Mouse (Mus musculus) limb, embryonic 11.5 days (tissue): Measurements from ENCODE around the gene Phc3. TPM values are rescaled to one million over a fixed set of nuclear protein-coding genes. Genes with fewer than 3 reads are reported as not detected.

Source experiments
- ATAC-seq: fragments of 200-750 bp; cut with Nextera tagmentation; 2 replicates; pipeline ENCODE4 v1.8.0; 2017; ENCODE audit warnings: low read depth; ENCODE audit not compliant: insufficient number of reproducible peaks, low FRiP score, low TSS enrichment
- DNase-seq: peaks from one replicate; pipeline ENCODE4 v3.0.0-alpha.2; 2015; ENCODE audit warnings: low spot score
- H3K27ac ChIP-seq: fragments of 300-500 bp; sonication (generic); replicated peaks from 2 replicates; pipeline ENCODE4 v1.5.1; 2014; ENCODE audit warnings: low read depth, mild to moderate bottlenecking, low read length
- H3K27me3 ChIP-seq: fragments of 300-500 bp; sonication (generic); 2 replicates; pipeline ENCODE4 v1.6.1; 2014; ENCODE audit warnings: mild to moderate bottlenecking, low read length, mixed read lengths; ENCODE audit not compliant: control insufficient read depth, insufficient read depth
- H3K36me3 ChIP-seq: fragments of 300-500 bp; sonication (generic); 2 replicates; pipeline ENCODE4 v1.6.1; 2014; ENCODE audit warnings: mild to moderate bottlenecking, low read length, moderate library complexity, mixed read lengths; ENCODE audit not compliant: control insufficient read depth, insufficient read depth
- H3K4me1 ChIP-seq: fragments of 300-500 bp; sonication (generic); 2 replicates; pipeline ENCODE4 v1.6.1; 2014; ENCODE audit warnings: low read length, mixed read lengths; ENCODE audit not compliant: control insufficient read depth, insufficient read depth
- H3K4me2 ChIP-seq: fragments of 300-500 bp; sonication (generic); 2 replicates; pipeline ENCODE4 v1.6.1; 2014; ENCODE audit warnings: low read depth, mild to moderate bottlenecking, moderate library complexity; ENCODE audit not compliant: severe bottlenecking
- H3K4me3 ChIP-seq: fragments of 300-500 bp; sonication (generic); 2 replicates; pipeline ENCODE4 v1.5.1; 2014; ENCODE audit warnings: low read depth, low read length
- H3K9ac ChIP-seq: fragments of 300-500 bp; sonication (generic); 2 replicates; pipeline ENCODE4 v1.6.1; 2014; ENCODE audit warnings: mild to moderate bottlenecking, low read length
- H3K9me3 ChIP-seq: fragments of 300-500 bp; sonication (generic); 2 replicates; pipeline ENCODE4 v1.6.1; 2016; ENCODE audit warnings: low read length; ENCODE audit not compliant: control insufficient read depth
- WGBS: fragments of 180-500 bp; shearing (Covaris S2); extraction: QIAGEN DNeasy Blood & Tissue Kit; methylation state at CpG from one replicate; pipeline ENCODE4 v1.1.7; 2014; 5-methylcytosine and 5-hydroxymethylcytosine counted together
- polyA plus RNA-seq: library from polyadenylated mRNA; unstranded; fragments of >200 nt; fragmentation: Nextera tagmentation; extraction: Ambion mirVana; gene quantifications from 2 replicates; pipeline ENCODE4 v1.2.1, GENCODE M21; 2014

The Phc3 gene
- polyA plus RNA-seq, 1 experiment from 2014 or later, result 4.6 TPM

GRCm38 (mm10) chr3:30929828-30930227 is 39.4 kb downstream of the Phc3 start:
- ATAC-seq (no peak), DNase-seq (no peak)
- WGBS, result 67% methylated on average over 3 of the region's 3 CpGs
- Histone ChIP-seq H3K4me2 (no peak overlapping the region), H3K4me3 (no peak overlapping the region), H3K36me3 (peaks cover 5% of the 10 kb centered on the region), H3K27ac (no peak overlapping the region), H3K9me3 (no peaks in the 10 kb centered on the region), H3K9ac (no peak overlapping the region), H3K4me1 (no peaks in the 10 kb centered on the region), H3K27me3 (no peaks in the 10 kb centered on the region)

DNA sequence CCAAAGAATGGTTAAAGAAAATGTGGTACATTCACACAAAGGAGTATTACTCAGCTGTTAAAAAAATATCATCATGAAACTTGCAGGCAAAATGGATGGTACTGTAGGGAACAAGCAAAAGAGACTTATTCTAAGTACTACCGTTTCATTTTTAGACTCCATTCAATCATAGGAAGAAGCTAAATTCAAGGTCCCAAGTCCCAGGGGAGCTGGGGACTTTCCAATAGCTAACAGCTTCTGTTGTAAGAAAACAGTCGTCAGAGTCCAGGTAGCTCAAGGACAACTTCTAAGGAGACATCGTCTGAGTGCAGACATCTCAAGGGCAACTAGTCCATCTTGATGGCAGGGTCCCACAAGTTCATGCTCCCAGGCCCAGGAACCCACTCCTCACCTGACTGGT is 41.6 kb downstream of the Phc3 start:
- no peak overlapping the region for H3K9ac ChIP-seq
- no peaks in the 10 kb centered on the region for H3K9me3 ChIP-seq
- H3K4me2 ChIP-seq, result no peak overlapping the region
- 95% methylated on average over 3 of the region's 3 CpGs for WGBS
- H3K36me3 ChIP-seq, result peaks cover 5% of the 10 kb centered on the region
- DNase-seq (no peak), ATAC-seq (no peak)
- no peaks in the 10 kb centered on the region for H3K4me1 ChIP-seq
- H3K4me3 ChIP-seq, result no peak overlapping the region
- H3K27ac ChIP-seq, result no peak overlapping the region
- H3K27me3 ChIP-seq, result no peaks in the 10 kb centered on the region

- peaks cover 10% of the 10 kb centered on the region; the same call in 1 of the 2 replicates for H3K36me3 ChIP-seq
- ATAC-seq (no peak), DNase-seq (no peak)
- H3K4me3 ChIP-seq, result no peak overlapping the region
- 83% methylated on average over 4 of the region's 4 CpGs for WGBS
- H3K9me3 ChIP-seq, result no peaks in the 10 kb centered on the region; the same call in 1 of the 2 replicates
- H3K27ac ChIP-seq, result no peak overlapping the region
- no peaks in the 10 kb centered on the region for H3K4me1 ChIP-seq
- H3K4me2 ChIP-seq, result no peak overlapping the region
- no peaks in the 10 kb centered on the region for H3K27me3 ChIP-seq
- no peak overlapping the region for H3K9ac ChIP-seq
Observed at GRCm38 (mm10) chr3:30917160-30917559, 52.1 kb downstream of the Phc3 start.

DNA sequence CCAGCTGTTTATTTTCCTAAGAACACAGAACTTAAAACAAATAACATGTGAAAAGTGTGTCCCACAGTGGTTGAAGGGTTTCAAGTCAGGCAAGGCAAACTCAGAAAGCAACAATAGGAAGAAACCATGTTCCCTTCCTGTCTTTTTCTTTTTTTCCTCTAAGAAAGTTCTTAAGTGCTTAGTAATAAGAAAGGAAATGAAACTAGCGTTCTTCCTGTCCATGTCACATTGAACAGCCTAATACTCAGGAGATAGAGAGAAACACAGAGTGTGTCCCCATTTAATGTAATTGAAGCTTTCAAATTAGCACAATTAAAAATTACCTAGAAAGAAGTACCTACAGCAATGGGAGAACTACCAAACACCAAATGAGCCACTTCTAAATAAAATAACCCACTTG is 64.6 kb downstream of the Phc3 start:
- H3K9me3 ChIP-seq, result no peaks in the 10 kb centered on the region
- H3K4me1 ChIP-seq, result no peaks in the 10 kb centered on the region
- no peak overlapping the region for H3K27ac ChIP-seq
- H3K9ac ChIP-seq, result no peak overlapping the region
- no peak overlapping the region for H3K4me2 ChIP-seq
- no peak for ATAC-seq
- DNase-seq, result no peak
- WGBS, result 94% methylated on average over 1 of the region's 1 CpGs
- H3K36me3 ChIP-seq, result 0 out of 2 replicates have a peak, but pooled peaks cover 2% of the 10 kb centered on the region
- H3K4me3 ChIP-seq, result no peak overlapping the region
- H3K27me3 ChIP-seq, result no peaks in the 10 kb centered on the region

GRCm38 (mm10) chr3:30899407-30899806 is 69.8 kb downstream of the Phc3 start:
- H3K4me1 ChIP-seq, result no peaks in the 10 kb centered on the region
- no peak overlapping the region for H3K9ac ChIP-seq
- no peak overlapping the region for H3K4me3 ChIP-seq
- H3K27me3 ChIP-seq, result no peaks in the 10 kb centered on the region
- H3K4me2 ChIP-seq, result no peak overlapping the region
- H3K27ac ChIP-seq, result no peak overlapping the region
- WGBS, result 96% methylated on average over 8 of the region's 8 CpGs
- no peak for ATAC-seq
- no peaks in the 10 kb centered on the region for H3K9me3 ChIP-seq
- H3K36me3 ChIP-seq, result no peaks in the 10 kb centered on the region
- no peak for DNase-seq

DNA sequence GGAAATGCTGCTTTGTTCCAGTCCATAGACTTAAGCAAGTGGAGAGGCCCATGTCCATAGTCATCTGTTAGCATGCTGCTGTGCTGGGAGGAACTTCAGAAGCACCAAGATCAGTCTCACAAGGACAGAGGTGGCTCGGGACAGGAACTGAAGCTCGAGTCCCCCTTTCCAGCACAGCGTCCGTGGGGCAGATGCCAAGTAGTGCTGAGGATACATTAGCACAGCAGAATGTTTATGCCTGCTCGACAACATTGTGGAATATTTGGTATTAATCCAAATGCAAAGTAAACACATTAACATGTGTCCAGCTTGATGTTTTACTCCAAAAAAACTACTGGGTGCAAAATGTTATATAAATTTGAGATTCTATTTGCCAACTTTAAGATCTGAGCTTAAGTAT is 72.5 kb downstream of the Phc3 start:
- Histone ChIP-seq H3K9ac (no peak overlapping the region), H3K27ac (no peak overlapping the region), H3K9me3 (no peaks in the 10 kb centered on the region), H3K27me3 (no peaks in the 10 kb centered on the region), H3K4me2 (no peak overlapping the region), H3K4me3 (no peak overlapping the region), H3K4me1 (no peaks in the 10 kb centered on the region), H3K36me3 (no peaks in the 10 kb centered on the region)
- ATAC-seq, result no peak
- 71% methylated on average over 5 of the region's 5 CpGs for WGBS
- DNase-seq, result no peak

DNA sequence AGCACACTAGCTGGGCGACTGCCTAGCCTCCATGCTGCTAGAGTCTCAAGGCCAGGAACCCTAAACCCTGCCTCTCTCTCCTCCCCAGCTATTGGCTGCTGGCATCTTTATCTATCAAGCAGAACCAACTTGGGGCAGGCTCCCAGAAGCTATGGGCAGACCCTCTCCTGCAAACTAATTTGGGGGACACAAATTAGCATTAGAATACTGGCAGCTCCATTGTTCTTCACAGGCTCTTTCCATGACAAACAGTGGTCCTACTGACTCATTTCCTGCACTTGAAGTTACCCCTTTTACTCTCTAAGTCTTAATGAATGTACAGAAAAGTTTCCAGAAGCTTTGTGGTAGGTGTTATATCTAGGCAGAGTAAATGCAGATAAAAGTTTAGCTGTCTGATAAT is 80.2 kb downstream of the Phc3 start:
- H3K36me3 ChIP-seq, result no peaks in the 10 kb centered on the region
- H3K27ac ChIP-seq, result no peak overlapping the region
- DNase-seq, result no peak
- H3K4me3 ChIP-seq, result no peak overlapping the region
- H3K27me3 ChIP-seq, result no peaks in the 10 kb centered on the region
- H3K9ac ChIP-seq, result no peak overlapping the region
- H3K4me2 ChIP-seq, result no peak overlapping the region
- ATAC-seq, result no peak
- no peaks in the 10 kb centered on the region for H3K4me1 ChIP-seq
- H3K9me3 ChIP-seq, result no peaks in the 10 kb centered on the region
- 24% methylated on average over 1 of the region's 1 CpGs for WGBS

DNA sequence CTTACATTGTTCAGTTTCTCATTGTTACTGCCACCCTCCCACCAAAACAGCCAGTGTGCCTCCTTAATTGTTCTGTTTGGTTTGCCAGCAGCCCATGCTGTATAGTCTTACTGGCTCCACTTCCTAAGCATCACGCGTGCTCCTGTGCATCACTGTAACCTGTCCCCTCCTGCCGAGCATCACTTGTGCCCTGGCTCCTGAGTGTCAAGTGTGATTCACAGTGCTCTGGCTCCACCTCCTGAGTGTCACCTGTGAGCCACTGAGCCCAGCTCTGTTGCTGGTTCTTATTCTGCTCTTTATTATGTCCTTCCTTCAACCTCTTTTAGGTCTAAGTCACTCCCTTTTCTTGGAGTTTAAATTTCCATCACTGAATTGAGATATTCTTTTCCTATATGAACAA is 81.8 kb downstream of the Phc3 start:
- ATAC-seq (no peak), DNase-seq (no peak)
- no peaks in the 10 kb centered on the region for H3K4me1 ChIP-seq
- H3K9ac ChIP-seq, result no peak overlapping the region
- no peaks in the 10 kb centered on the region for H3K27me3 ChIP-seq
- H3K27ac ChIP-seq, result no peak overlapping the region
- 88% methylated on average over 3 of the region's 3 CpGs for WGBS
- H3K36me3 ChIP-seq, result no peaks in the 10 kb centered on the region
- no peak overlapping the region for H3K4me3 ChIP-seq
- no peaks in the 10 kb centered on the region for H3K9me3 ChIP-seq
- no peak overlapping the region for H3K4me2 ChIP-seq

DNA sequence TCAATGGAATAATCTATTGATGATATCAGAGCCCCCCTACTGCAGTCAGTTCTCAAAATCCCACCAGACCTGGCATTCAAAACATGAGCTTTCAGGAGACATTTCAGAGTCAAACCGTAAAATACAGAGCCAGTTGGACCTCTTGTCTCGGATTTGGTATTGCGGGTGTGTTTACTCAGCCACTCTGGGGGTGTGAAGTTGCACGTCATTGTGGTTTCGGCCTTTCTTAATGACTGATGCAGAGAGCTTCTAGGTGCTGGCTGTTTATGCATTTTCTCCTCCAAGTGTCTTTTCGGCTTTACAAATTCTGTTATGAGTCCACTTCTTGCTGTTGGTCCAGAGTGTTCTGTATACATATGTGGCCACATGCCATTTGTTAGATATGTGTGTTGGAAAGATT is 92.5 kb downstream of the Phc3 start:
- Histone ChIP-seq H3K4me1 (no peaks in the 10 kb centered on the region), H3K36me3 (no peaks in the 10 kb centered on the region), H3K9me3 (no peaks in the 10 kb centered on the region), H3K27ac (no peak overlapping the region), H3K9ac (no peak overlapping the region), H3K27me3 (no peaks in the 10 kb centered on the region), H3K4me2 (no peak overlapping the region), H3K4me3 (no peak overlapping the region)
- no peak for ATAC-seq
- no peak for DNase-seq
- 70% methylated on average over 6 of the region's 6 CpGs for WGBS
